Mouse (Mus musculus) bone marrow macrophage, adult 2 months (primary cell): ENCODE measurements around the gene Ngdn.

ENCODE experiments used
- CTCF ChIP-seq: IDR thresholded peaks from 2 replicates; pipeline ENCODE4 v1.5.1; 2012; ENCODE audit warnings: low read depth, mild to moderate bottlenecking, low read length, moderate library complexity
- POLR2A ChIP-seq: IDR thresholded peaks from 2 replicates; pipeline ENCODE4 v1.6.1; 2012; ENCODE audit warnings: mild to moderate bottlenecking, low read depth, low read length, borderline replicate concordance

GRCm38 (mm10) chr14:54976633-54977032, 38.6 kb upstream of the Ngdn start, which contains the start of gene Gm17428:
- no peak for TF ChIP-seq CTCF
- no peak for TF ChIP-seq POLR2A
